Mouse (Mus musculus) adrenal gland (tissue): ENCODE measurements around the gene Adtrp.

Experiments
- intact Hi-C: fragments of 180-260 bp; cut with DNase I; formaldehyde crosslinking; loops from one replicate; pipeline ENCODE4 v1.15.1; 2025

Gene Adtrp

GRCm38 (mm10) chr13:41828296-41828754 lies 19.2 kb downstream of the Adtrp start:
- intact Hi-C loops, result no loop called here

- intact Hi-C loops, result no loop called here
Observed at GRCm38 (mm10) chr13:41827581-41827980, 19.9 kb downstream of the Adtrp start.

GRCm38 (mm10) chr13:41825379-41825966 lies 22.0 kb downstream of the Adtrp start:
- intact Hi-C loops, result no loop called here

- intact Hi-C loops, result no loop called here
Observed at GRCm38 (mm10) chr13:41823077-41823476, 24.4 kb downstream of the Adtrp start.

GRCm38 (mm10) chr13:41822617-41823016 lies 24.9 kb downstream of the Adtrp start:
- intact Hi-C loops, result no loop called here

GRCm38 (mm10) chr13:41822091-41822490 lies 25.4 kb downstream of the Adtrp start:
- intact Hi-C loops, result no loop called here

- intact Hi-C loops, result no loop called here
Observed at GRCm38 (mm10) chr13:41820947-41821346, 26.5 kb downstream of the Adtrp start.

- intact Hi-C loops, result no loop called here
Observed at GRCm38 (mm10) chr13:41819918-41820317, 27.6 kb downstream of the Adtrp start.

- intact Hi-C loops, result no loop called here
Observed at GRCm38 (mm10) chr13:41819484-41819883, 28.0 kb downstream of the Adtrp start.

GRCm38 (mm10) chr13:41817583-41817982 lies 29.9 kb downstream of the Adtrp start:
- intact Hi-C loops, result no loop called here

GRCm38 (mm10) chr13:41816643-41817042 lies 30.8 kb downstream of the Adtrp start:
- intact Hi-C loops, result no loop called here

GRCm38 (mm10) chr13:41810776-41811175 lies 36.7 kb downstream of the Adtrp start:
- intact Hi-C loops, result no loop called here

GRCm38 (mm10) chr13:41807815-41808214 lies 39.7 kb downstream of the Adtrp start:
- intact Hi-C loops, result no loop called here

GRCm38 (mm10) chr13:41807300-41807699 lies 40.2 kb downstream of the Adtrp start:
- intact Hi-C loops, result no loop called here

- intact Hi-C loops, result no loop called here
Observed at GRCm38 (mm10) chr13:41805138-41805820, 42.2 kb downstream of the Adtrp start.

- intact Hi-C loops, result no loop called here
Observed at GRCm38 (mm10) chr13:41803656-41804265, 43.7 kb downstream of the Adtrp start.

GRCm38 (mm10) chr13:41801177-41801636 lies 46.3 kb downstream of the Adtrp start:
- intact Hi-C loops, result no loop called here

- intact Hi-C loops, result no loop called here
Observed at GRCm38 (mm10) chr13:41792849-41793248, 54.6 kb downstream of the Adtrp start.

GRCm38 (mm10) chr13:41787863-41788536 lies 59.5 kb downstream of the Adtrp start:
- intact Hi-C loops, result no loop called here

- intact Hi-C loops, result no loop called here
Observed at GRCm38 (mm10) chr13:41786640-41787039, 60.8 kb downstream of the Adtrp start.

- intact Hi-C loops, result no loop called here
Observed at GRCm38 (mm10) chr13:41784889-41785701, 62.4 kb downstream of the Adtrp start.
